Mouse (Mus musculus): Measurements from ENCODE around the gene Hoxa6.

Hoxa6 gene

DNA sequence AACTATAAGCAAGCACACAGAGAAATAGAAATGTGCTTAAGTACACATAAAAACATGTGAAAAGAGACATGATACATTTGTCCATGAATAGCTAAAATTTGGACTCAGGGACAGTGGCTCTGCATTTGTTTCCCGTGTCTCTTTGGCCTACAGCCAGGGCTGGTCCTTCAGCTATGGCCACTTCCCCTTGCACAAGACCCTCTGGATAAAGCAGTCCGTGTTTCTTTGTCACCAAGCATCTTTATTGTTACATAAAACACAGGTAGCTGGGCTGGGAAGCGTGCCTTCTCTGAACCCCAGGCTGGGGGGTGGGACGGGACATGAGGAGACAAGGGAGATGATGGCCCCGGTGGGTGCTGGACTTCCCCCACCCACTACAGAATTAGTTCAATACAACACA is 5.7 kb upstream of the Hoxa6 start:
- peak in 1 of 2 experiments; percentile 49 for DNase-seq

DNA sequence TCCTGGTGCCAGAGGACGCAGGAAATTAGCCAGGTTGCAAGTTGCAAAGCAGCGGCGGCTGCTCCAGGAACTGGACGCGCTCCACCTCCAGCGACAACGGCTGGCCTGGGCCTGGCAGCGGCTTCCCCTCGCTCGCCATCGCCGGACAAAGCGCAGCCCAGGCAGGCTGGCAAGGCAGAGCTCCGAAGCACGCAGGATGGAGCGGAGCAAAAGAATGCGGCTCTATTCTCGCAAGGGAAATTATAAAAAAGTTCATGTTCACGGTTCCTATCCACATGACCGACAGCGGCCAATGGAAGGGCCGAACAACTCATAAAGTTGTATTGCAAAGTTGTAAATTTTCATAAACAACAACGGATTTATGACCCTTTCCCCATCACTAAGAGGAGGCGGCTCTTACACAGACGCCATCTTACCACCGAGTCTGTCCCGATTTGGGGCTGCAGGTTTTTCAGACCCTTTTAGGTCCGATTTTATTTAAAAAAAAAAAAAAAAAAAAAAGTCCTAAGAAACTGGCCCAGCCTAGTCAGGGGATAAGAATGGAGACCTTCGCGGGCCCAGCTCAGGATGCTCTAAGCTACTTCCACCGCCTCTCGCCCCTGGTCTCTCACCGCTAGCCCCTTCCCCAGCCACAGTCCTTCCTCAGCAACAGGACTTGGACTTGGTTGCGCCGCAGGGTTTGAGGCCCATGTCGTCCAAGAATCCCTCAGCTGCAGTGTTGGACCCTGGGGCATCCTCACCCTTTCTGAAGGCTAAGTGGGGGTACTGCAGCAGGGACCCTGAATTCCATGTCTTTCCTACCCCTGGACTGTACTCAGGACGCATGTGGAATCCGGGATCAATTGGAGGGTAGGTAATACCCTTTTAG is 4.8 kb upstream of the Hoxa6 start, which contains the start of the genes Hoxa3 and Gm28308:
Gene Hoxa3, minus strand, starts transcription at position 218 of the 868 bp plus-strand sequence.
Gene Gm28308, minus strand, starts transcription at position 221 of the 868 bp plus-strand sequence.
- DNase-seq: peak; percentile 85 to 88

DNA sequence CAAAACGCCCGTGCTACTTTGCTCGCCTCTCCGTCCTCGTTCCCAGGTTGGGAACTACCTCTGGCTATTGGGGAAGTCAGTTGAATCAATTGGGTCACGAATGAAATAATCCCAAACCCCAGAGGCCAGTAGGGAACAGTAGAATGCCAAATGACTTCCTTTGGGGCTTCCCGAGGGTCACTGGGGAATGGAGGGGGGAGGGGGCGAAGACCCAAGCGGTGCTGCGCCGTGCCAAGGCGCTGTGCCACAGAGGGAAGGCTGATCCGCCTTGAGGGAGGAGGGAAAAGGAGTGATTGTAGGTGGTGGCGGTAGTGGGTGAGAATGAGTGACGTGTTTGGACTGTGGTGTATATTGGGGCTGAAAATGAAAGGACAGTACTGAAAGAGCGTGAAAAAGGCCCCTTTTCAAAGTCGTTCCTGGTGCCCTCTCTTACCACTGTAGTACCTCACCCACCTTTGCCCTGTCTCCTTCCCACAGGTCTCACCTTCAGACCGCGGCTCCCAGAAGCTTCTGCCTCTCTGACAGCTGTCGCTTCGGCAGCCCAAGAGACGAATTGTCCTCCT is 4.1 kb upstream of the Hoxa6 start:
- DNase-seq: peak; percentile 80 to 82

DNA sequence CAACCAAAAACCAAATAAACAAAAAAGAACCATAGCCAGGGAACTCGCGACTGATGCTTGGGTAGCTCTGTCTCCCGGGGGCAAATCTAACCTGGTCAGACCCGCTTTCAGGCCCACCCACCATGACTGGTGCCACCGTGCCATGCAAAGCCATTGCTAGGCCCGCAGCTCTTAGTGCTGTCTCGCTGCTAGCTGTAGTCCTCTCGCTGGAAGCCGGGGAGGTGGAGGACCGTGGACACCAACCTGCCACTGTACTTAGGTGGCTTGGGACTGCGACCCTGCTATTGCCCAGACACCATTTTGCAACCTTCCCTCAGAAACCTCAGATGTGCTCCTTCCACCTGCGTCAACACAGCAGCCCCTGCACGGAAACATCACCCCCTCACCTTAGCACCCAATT is 3.4 kb upstream of the Hoxa6 start:
- DNase-seq: peak in 1 of 2 experiments; percentile 55

DNA sequence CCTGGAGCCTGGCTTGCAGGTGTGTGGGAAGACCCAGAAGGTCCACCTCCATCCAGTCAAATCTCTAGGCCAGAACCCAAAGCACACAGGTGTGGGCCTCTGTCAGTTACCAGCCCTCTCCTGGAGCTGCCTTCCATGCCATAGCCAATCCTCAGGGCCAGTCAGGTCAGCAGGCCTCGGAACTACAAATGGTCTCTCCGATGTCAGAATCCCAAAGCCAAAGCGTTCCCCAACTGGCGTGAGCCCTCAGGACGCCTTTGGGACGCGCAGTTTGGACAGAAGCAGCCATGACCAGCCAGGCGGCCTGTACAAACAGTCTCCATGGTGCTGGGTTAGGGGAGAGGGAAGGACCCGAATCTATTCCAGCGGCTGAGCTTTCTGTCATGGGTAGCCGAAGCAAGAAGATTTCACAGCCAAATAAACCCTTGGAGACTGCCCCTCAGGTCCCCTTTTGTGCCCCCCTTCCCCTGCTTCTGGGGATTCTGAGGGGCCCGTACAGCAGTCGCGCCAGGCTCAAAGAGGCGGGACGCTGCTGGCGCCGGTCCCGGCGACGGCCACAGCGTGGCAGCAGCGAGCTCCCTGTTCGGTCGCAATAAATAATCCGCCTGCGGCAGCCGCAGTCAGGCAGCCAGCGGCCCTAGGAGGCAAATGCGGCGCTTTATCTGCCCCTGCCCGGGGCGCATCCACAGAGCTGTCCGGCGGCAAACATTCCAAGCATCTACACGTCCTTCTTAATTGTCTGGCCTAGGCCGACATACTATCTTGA is 2.8 kb upstream of the Hoxa6 start:
- DNase-seq: peak; percentile 88 to 94

DNA sequence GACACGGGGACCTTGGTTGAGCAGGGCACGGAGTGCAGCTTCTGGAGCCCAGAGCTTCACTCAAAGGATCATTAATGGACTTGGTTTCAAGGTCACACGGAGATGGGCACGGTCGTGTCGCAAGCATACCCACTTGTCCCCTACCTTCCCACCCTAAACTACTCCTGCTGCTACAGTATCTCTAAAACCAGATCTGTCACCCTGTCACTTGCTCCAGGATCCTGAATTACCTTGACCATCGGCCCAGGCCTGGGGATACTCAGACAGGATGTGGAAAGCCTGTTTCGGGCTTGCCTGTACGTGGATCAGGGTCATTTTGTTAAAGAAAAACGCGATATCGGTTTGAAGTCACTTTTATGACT is 1.1 kb upstream of the Hoxa6 start:
- peak in 1 of 2 experiments; percentile 41 for DNase-seq

DNA sequence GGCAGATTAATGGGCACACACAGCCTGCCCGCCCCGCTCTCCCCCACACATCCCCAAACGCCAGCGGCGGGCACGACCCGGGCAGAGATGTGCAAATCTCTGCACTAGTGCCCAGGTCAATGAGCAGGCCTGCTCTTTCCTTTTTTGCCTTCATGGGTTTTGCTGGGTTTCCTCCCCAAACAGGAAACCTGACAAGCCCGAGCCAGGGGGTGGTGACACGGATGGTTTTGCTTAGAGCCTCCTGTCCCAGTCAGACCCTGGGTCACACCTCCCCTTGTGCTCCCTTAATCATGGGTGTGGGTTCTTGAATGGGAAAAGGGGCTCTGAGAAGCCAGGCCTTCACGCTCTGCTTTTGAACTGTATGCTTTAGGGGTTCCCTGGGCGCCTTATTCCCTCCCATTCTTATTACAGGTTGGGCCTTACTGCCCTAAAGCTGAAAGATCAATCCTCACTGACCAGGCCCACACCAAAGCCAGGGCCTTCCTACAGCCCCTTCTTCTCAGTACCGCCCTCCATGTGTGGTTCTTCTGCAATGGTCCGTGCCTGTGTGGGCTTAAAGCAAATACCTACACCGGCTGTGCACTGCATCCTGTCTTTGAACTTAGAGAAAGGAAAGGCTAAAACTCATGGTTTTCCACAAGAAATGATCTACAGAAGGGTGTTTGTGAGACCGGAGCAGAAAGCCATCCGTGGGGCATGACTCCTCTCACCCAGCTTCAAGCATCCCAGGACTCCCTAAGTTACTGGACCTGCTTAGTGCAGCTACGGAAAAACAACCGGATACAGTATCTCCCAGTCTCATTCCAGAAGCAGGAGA is 554 bp upstream of the Hoxa6 start:
- DNase-seq: peak in 1 of 2 experiments; percentile 10

DNA sequence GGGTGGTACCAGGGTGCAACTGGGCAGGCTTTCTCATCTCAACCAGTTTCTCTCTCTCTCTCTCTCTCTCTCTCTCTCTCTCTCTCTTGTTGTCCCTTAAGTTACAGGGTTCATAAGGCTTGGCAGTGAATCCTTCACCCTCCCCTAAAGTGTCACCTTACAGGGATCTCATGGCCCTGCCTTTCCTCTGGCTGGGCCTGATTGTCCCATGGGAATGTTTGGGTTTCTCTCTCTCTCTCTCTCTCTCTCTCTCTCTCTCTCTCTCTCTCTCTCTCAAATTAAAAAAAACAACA is 892 bp downstream of the Hoxa6 start:
- no peak for DNase-seq

DNA sequence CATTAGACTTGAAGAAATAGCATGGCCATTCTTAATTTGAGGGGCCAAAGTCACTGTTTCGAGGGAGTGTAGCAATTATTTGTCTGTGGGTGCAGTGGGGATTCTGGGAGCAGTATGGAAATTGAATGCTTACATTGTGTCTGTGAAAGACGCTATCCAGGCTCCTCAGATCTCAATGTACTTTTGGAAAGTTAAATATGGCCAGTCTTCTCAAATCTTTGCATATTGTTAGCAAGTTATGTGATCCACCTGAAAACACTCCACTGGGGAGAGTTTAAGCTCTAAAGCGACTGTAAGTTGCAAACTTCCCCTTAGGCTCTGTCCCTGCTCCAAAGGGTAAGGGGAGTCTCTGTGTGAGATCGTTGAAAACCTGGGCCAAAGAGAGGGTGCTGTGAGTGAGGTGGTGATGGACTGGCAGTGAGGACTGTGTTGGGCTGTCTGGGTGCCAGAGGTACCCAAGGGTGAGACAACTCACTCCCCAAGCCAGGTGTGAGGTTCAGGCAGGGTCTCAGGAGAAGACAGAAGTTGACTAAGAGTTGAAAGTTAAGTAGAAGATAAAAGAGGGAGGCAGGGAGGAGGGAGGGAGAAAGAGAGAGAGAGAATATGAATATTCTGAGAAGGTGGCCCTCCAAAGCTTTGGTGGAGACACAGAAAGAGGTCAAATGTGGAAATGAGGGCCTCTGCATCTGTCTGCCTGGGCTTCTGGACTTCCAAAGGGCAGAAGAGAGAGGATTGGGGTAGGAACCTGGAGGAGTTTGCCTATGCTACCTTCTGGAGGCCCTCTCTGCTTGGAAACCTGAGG is 1.4 kb downstream of the Hoxa6 start:
- DNase-seq: peak in 1 of 2 experiments; percentile 10

DNA sequence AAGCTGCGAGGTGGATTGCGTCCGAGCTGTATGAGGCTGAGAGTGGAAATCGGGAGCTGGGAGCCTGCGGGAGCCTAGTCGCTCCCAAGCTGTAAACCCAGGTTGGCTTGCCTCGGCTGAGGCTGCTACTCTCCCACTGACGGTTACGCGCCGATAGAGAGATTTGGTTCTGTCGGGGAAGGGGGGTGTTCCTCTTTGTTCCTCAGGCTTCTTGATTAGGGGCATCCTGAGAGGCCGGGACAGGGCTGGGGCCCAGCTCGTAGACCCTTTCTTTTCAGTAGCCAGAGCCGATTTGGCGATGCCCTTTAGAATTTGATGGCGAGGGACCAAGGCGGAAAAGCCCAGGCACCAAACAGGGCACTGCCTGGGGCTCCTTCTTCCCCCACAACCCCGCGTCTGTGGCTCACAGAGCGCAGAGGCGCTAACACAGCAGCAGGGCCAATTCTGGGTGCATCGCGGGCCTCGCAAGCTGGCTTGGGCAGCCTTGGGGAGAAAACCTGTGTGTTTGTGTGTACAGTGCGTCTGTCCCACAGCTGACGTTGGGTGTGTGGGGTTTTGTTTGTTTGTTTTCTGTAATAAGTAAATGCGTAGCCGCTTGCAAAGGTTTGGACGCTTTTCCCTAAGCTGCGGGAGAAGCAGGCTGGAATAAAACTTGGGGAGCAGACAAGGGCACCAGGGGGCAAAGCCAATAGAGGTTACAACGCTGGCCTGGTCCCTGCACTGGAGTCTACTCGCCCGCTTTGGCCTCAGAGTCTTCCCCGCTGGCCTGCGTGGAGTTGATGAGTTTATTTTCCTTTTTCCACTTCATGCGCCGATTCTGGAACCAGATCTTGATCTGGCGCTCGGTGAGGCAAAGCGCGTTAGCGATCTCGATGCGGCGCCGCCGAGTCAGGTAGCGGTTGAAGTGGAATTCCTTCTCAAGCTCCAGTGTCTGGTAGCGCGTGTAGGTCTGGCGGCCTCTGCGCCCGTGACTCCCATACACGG is 2.6 kb downstream of the Hoxa6 start:
- peak in 1 of 2 experiments; percentile 21 for DNase-seq

DNA sequence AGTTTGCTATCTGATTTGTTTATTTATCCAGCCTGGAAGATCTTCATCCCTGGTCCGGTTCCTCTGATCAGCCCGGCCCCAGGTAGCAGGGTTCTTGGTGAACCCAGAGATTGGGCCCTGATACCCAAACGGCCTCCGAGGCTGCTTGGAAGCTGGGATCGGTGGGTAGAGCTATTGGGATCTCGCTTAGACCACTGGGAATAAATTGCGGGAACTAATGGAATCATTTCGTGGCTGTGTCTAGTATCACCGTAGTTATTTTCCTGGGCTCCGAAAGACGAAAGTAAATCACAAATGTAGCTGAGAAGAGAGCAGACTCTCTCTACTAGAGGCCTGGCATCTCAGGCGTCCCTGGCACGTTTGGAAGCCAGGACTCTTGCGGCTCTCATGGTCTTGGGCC is 3.3 kb downstream of the Hoxa6 start:
- DNase-seq: peak in 1 of 2 experiments; percentile 12

DNA sequence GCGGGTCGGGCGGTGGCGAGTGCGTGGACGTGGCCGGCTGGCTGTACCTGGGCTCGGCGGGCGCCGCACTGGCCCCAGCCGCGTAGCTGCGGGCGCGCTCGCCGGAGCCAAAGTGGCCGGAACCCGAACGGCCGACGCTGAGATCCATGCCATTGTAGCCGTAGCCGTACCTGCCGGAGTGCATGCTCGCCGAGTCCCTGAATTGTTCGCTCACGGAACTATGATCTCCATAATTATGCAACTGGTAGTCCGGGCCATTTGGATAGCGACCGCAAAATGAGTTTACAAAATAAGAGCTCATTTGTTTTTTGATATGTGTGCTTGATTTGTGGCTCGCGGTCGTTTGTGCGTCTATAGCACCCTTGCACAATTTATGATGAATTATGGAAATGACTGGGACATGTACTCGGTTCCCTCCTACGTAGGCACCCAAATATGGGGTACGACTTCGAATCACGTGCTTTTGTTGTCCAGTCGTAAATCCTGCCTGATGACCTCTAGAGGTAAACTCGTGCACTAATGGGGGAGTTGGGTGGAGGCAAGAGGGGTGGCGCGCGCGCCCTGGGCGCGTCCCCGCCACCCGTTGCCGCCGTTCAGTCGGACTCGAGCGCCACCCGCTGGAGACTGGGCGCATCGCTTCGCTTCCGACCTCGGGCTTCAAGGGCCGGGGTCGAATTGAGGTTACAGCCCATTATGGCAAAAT is 4.3 kb downstream of the Hoxa6 start, which contains the start of gene Hoxa5:
Gene Hoxa5, minus strand, starts transcription at position 538 of the 703 bp plus-strand sequence.
- peak; percentile 94 to 95 for DNase-seq

DNA sequence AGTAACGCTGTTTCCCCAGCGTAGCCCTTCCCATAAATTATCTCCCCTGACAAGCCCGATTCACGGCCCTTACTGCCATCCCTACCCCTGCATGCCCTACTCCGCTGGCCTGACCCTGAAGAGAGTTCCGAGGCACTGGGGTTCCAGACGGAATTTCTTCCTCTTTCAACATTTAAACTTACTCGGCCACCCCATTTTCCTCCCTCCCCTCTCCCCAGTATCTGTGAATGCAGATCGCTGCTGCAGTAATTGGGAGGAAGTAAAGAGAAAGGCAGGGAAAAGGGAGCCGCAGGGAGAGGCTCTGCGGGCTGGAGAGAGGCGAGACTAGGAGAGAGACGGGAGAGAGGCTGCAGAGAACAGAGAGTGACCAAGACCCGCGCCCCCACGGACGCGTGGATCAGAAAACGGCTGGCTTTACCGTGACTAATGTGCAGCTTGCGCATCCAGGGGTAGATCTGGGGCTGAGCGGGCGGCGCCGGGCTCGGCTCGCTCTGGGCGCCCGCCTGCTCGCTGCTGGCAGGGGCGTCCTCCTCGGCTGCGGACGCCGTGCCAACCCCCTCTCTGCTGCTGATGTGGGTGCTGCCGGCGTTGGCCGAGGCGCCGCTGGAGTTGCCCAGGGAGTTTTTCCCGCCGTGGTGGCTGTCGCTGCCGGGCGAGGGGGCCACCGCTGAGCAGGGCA is 5.0 kb downstream of the Hoxa6 start:
- DNase-seq: peak in 1 of 2 experiments; percentile 67

DNA sequence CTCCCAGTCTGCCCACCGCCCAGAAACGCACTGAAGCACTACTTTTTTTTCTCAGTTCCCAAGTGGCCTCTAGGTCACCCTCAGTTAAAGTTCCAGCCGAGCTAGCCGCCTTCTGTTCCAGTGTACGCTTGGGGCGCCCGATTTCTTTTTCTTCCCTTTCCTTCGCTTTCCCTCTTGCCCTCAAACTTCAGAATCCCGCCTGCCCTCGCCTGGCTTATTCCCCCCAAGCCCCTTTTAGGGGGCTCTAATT is 5.5 kb downstream of the Hoxa6 start:
- peak; percentile 48 to 66 for DNase-seq

DNA sequence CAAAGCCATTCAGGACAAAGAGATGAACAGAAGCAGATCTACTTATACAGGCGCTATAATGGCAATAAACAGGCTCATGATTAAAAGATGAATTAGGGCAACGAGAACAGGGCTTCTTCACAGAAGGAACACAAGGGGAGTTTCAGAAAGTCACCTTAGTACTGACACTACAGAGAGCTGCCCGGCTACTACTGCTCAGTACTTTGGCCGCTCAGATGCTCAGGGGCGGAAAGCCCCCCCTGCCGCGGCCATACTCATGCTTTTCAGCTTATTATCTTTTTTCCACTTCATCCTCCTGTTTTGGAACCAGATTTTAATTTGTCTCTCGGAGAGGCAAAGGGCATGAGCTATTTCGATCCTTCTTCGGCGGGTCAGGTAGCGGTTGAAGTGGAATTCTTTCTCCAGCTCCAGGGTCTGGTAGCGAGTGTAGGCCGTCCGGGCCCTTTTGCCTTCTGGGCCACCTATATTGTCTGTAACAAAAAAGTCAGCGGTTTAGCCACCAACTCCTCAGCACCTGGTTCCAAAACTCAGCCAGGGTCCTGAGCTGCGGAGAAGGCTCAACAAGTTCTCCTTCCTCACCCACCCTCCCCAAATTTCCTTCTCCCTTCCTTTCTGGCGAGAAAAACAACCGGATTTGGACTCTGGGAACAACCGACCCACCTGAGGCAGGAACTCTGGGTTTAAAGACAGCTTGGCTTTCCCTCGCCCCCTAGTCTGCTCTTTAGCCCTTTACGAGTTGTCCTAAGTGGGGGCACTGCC is 6.0 kb downstream of the Hoxa6 start:
- peak in 1 of 2 experiments; percentile 25 for DNase-seq

DNA sequence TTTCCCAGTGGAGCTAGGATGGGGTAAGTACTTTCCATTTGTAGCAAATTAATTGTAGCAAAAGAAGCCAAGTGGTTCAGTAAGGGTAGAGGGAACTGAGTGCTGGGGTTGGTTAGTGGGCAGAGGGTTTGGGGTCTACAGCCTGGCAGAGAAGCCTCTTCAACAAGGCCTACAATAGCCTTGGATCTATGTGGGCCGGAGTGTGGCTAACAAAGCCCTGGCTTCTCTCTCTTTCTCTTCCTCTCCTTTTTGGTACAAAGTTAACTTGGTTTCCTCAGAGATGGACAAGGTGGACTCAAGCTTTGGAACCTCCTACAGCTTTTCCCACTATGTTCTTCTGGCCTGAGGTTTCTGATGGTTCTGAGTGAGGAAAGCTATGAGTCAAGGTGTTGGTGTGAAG is 7.3 kb downstream of the Hoxa6 start:
- no peak for DNase-seq

DNA sequence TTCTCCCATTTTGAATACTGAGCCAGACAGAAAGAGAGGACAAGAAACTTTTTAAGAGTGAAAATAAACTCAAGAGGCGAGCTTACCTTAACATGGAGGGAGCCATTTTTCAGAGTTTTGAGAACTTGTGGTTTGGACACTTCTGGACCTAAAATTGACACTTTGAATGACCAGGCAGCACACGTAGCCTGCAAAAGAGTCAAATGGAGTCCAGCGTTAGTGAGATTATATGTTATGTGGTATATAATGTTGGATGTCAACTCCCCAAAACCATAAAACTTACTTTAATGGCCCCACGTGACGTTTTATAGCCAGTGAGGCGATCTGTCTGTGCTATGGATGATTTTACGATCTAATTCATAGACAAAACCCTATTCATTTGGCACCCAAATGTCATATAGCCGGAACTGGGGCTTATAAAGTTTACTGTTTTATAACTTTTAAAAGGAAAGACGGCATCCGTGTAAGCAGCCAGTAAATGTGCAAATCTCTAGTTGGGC is 7.7 kb downstream of the Hoxa6 start:
- no peak for DNase-seq

DNA sequence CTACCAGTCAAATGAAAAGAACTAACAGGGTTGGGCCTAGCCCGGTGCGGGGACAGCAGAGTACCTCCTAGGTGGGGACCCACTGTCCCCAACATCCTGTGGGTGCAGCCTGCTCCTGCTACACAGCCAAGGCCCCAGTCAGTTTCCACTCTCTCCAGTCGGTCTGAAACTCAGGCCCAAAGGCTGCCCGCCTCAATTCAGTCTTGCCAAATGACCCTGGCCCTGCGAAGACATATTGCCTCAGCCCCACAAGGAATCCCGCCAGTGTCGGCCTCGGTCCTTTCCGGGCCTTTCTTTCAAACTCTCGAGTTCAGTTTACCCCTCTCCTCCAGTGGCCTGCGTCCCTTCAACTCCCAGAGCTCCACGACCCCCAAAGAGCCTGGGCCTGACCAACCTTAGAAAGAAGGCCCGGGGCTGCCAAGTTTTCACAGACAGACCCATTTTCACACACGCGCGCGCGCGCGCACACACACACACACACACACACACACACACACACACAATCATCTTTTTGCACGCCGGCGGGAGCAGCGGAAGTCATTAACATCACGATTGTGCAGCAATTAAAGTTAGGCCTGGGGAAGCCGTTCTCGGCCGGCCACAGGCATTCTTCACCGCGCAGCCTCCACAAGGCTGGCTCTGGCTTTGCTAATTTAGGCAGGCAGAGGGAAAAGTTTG is 8.3 kb downstream of the Hoxa6 start:
- DNase-seq: peak in 1 of 2 experiments; percentile 30
